Mouse (Mus musculus): Measurements from ENCODE around the gene Polr1b. TPM values are rescaled to one million over a fixed set of nuclear protein-coding genes. Genes with fewer than 3 reads are reported as not detected.

Polr1b gene
- polyA plus RNA-seq, 1 experiment from 2014 or later = 28.5 TPM

DNA sequence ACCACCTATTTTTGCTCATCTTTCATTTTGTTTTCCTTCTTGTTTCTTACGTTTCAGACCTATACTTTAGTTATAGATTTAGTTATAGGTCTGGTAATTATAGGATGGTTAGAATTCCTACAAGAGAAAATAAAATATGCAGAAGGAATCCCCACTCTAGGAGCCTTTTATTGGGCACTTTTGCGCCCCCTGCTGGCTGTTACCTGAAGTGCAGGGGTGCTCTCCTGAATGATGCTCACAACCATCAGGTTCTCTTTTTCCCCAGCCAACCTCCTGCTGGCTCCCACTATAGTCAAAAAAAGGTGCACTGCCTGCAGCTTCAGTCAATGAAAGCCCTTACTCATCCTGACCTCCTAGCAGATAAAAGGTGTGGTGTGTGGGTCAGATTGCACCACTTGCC is 15.8 kb upstream of the Polr1b start:
- Histone ChIP-seq H3K27ac (ENCODE audit: low read depth) (no peak overlapping the region), H3K4me3 (ENCODE audit: low read depth, low read length) (no peak overlapping the region), H3K4me2 (no peak overlapping the region), H3K9ac (no peak overlapping the region), H3K27me3 (ENCODE audit: insufficient read depth, low read length) (no peaks in the 10 kb centered on the region), H3K4me1 (ENCODE audit: insufficient read depth) (no peaks in the 10 kb centered on the region), H3K36me3 (ENCODE audit: insufficient read depth) (peaks cover 64% of the 10 kb centered on the region), H3K9me3 (ENCODE audit: low read depth, low read length) (no peaks in the 10 kb centered on the region)
- peak; percentile 80 for TF ChIP-seq CTCF (IDR thresholded peaks at IDR 0.05; ENCODE audit: low read depth)
- DNase-seq (peak; percentile 83), ATAC-seq (ENCODE audit: insufficient read depth) (no peak)
- 48% methylated on average over 2 of the region's 2 CpGs for WGBS

DNA sequence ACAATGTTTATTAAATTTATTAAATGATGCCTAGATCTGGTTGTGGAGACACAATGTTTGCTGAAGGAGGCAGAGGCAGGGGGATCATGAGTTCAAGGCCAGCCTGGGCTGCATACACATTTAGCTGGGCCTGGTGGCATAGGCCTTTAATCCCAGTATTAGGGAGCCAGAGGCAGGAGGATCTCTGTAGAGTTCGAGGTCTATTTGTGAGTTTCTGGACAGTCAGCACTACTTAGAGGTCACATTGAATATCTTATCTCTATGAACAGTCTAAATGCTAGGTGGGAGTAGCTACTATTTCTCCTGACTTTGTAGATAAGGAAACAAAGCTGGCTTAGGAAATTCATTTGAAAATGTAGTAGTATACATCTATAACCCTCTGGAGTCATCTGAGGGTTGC is 13.3 kb upstream of the Polr1b start:
- H3K4me2 ChIP-seq = no peak overlapping the region
- TF ChIP-seq CTCF (IDR thresholded peaks at IDR 0.05; ENCODE audit: low read depth) = no peak
- DNase-seq (no peak), ATAC-seq (ENCODE audit: insufficient read depth) (no peak)
- 76% methylated on average over 1 of the region's 1 CpGs for WGBS
- H3K27ac ChIP-seq (ENCODE audit: low read depth) = no peak overlapping the region
- no peaks in the 10 kb centered on the region for H3K27me3 ChIP-seq (ENCODE audit: insufficient read depth, low read length)
- no peaks in the 10 kb centered on the region for H3K9me3 ChIP-seq (ENCODE audit: low read depth, low read length)
- no peak overlapping the region for H3K4me3 ChIP-seq (ENCODE audit: low read depth, low read length)
- no peaks in the 10 kb centered on the region for H3K4me1 ChIP-seq (ENCODE audit: insufficient read depth)
- H3K9ac ChIP-seq = no peak overlapping the region
- peaks cover 56% of the 10 kb centered on the region for H3K36me3 ChIP-seq (ENCODE audit: insufficient read depth)

DNA sequence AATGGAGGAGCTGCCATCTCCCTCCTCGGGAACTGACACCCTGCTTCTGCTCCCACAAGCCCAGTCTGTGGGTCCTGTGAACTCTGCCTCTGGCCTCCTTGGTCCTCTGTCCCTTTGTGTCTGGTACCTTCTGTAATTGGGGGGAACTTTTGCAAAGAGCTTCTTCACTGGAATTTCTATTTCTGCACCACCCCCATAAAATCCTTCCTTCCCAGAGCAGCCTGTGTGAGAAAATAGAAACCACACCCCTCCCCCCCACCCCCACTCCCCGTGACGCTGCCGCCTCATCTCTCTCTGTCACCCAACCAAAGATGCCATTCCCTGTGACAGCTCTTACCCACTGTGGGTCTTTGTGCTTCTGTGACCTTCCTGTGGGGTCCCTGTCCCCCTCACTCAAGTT is 10.4 kb upstream of the Polr1b start:
- no peak for TF ChIP-seq CTCF (IDR thresholded peaks at IDR 0.05; ENCODE audit: low read depth)
- Histone ChIP-seq H3K36me3 (ENCODE audit: insufficient read depth) (peaks cover 63% of the 10 kb centered on the region), H3K4me3 (ENCODE audit: low read depth, low read length) (no peak overlapping the region), H3K27ac (ENCODE audit: low read depth) (no peak overlapping the region), H3K27me3 (ENCODE audit: insufficient read depth, low read length) (no peaks in the 10 kb centered on the region), H3K9me3 (ENCODE audit: low read depth, low read length) (no peaks in the 10 kb centered on the region), H3K4me1 (ENCODE audit: insufficient read depth) (no peaks in the 10 kb centered on the region), H3K9ac (no peak overlapping the region), H3K4me2 (no peak overlapping the region)
- ATAC-seq (ENCODE audit: insufficient read depth) (no peak), DNase-seq (no peak)
- 71% methylated on average over 4 of the region's 4 CpGs for WGBS

DNA sequence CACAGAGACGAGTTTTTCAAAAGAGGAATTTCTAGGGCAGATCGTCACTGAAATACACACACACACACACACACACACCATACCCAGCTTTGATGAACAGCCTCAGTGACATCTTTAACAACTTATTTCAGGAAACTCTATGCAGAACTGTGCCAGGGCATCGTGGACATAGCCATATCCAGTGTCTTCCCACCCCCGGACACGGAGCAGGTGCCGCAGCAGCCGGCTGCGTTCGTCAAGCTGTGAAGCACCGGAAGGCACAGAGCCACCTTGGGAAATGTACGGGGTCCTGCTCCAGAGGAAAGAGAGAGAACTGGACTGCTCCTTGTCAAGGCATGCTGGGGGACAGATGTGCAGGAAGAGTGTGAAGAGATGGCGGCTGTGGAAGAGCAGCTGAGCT is 8.0 kb upstream of the Polr1b start:
- Histone ChIP-seq H3K36me3 (ENCODE audit: insufficient read depth) (peaks cover 45% of the 10 kb centered on the region), H3K4me2 (no peak overlapping the region), H3K27ac (ENCODE audit: low read depth) (no peak overlapping the region), H3K9ac (no peak overlapping the region), H3K27me3 (ENCODE audit: insufficient read depth, low read length) (no peaks in the 10 kb centered on the region), H3K4me3 (ENCODE audit: low read depth, low read length) (no peak overlapping the region), H3K9me3 (ENCODE audit: low read depth, low read length) (no peaks in the 10 kb centered on the region), H3K4me1 (ENCODE audit: insufficient read depth) (no peaks in the 10 kb centered on the region)
- DNase-seq (no peak), ATAC-seq (ENCODE audit: insufficient read depth) (no peak)
- TF ChIP-seq CTCF (IDR thresholded peaks at IDR 0.05; ENCODE audit: low read depth) = no peak
- 92% methylated on average over 12 of the region's 12 CpGs for WGBS

DNA sequence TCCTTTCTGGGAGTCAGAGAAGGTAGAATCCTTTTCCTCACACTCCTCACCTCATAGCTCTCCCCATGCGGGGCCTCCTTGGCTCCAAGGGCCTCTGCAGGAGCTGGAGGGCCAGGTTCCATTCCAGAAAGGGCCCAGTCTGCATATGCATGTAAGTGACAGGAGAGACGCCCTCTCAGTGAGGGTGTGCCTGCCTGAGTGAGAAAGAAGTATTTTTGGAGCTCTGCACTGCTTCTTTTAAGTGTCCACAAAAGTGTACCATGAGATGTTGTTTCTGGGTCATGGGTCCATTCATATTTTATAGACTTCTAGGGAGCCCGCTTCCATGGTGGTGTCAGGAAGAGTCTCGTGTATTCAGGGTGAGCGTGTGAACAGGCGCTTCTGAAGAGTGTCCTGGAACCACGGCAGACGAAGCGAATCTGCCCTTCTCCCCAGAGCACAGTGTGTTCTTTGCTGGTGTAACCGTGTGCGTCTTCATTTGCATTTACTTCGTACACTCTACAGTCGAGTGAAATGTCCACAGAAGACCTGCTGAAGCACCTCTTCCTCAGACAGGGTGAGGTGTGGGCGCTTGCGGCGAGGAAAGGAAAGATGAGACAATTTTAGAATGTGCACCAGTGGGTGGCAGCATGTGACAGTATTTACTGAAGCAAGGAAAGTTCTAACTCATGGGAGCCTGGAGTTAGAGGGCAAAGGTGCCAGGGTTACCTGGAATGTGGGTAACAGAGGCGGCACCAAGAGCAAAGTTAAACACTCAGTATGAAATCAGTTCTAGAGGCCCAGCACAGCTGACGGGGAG is 6.7 kb upstream of the Polr1b start:
- WGBS = 74% methylated on average over 18 of the region's 18 CpGs
- peaks cover 38% of the 10 kb centered on the region for H3K36me3 ChIP-seq (ENCODE audit: insufficient read depth)
- no peaks in the 10 kb centered on the region for H3K9me3 ChIP-seq (ENCODE audit: low read depth, low read length)
- TF ChIP-seq CTCF (IDR thresholded peaks at IDR 0.05; ENCODE audit: low read depth) = no peak
- H3K4me1 ChIP-seq (ENCODE audit: insufficient read depth) = no peaks in the 10 kb centered on the region
- DNase-seq (no peak), ATAC-seq (ENCODE audit: insufficient read depth) (no peak)
- no peak overlapping the region for H3K4me2 ChIP-seq
- H3K27ac ChIP-seq (ENCODE audit: low read depth) = no peak overlapping the region
- no peaks in the 10 kb centered on the region for H3K27me3 ChIP-seq (ENCODE audit: insufficient read depth, low read length)
- H3K4me3 ChIP-seq (ENCODE audit: low read depth, low read length) = no peak overlapping the region
- no peak overlapping the region for H3K9ac ChIP-seq

DNA sequence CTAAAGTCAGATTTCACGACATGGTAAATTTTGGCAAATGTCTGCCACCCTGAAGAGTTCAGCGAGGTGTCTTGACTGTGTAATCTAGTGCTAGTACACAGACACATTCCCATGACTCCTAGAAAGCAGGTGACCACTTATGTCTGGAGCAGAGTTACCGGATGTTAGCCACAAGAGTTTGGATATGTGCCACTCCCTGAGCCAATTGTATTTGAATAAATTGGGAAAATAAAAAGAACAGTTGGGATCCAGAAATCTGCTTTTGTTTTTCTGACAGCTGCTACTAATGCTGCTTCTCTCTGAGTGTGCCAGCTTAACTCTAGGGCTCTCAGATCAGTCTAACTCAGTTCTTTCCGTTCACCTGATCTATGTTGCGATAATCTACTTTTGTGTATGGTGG is 12.1 kb downstream of the Polr1b start:
- no peaks in the 10 kb centered on the region for H3K9me3 ChIP-seq (ENCODE audit: low read depth, low read length)
- H3K27me3 ChIP-seq (ENCODE audit: insufficient read depth, low read length) = no peaks in the 10 kb centered on the region
- no peak overlapping the region for H3K9ac ChIP-seq
- no peaks in the 10 kb centered on the region for H3K4me1 ChIP-seq (ENCODE audit: insufficient read depth)
- ATAC-seq (ENCODE audit: insufficient read depth) (no peak), DNase-seq (no peak)
- TF ChIP-seq CTCF (IDR thresholded peaks at IDR 0.05; ENCODE audit: low read depth) = no peak
- no peak overlapping the region for H3K4me2 ChIP-seq
- no peak overlapping the region for H3K27ac ChIP-seq (ENCODE audit: low read depth)
- H3K36me3 ChIP-seq (ENCODE audit: insufficient read depth) = peaks cover 82% of the 10 kb centered on the region
- no peak overlapping the region for H3K4me3 ChIP-seq (ENCODE audit: low read depth, low read length)
- WGBS = 94% methylated on average over 5 of the region's 5 CpGs

DNA sequence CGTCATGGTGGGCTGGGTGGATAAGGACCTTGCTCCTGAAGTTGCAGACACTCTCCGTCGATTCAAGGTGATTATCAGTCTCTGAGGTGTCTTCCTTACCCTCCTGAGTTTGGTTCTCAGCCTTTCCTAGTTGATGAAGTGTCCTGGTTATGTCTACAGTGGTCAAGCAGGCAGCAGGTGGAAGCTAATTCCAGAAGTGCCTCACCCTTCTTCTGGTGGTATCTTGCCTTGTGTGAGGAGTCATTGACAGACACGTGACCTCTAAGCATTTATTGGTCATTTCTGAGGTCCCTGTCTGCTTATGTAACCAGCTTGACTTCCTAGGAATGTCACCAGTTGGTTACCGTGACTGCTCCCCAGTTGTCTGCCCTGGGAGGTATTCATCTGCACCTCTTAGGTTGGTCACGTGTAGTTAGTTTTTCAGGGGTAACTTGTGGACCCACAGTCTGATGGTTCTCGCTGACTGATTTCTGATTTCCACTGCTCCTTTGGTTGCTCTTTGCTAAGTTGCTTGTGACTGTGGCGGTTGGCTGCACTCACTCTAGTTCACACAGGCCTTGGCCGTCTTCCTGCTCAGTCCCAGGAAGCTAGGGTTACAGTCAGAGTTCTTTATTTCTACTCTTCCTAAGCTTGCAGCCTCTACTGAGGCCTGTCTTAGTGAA is 15.0 kb downstream of the Polr1b start:
- no peak for ATAC-seq (ENCODE audit: insufficient read depth)
- H3K4me2 ChIP-seq = no peak overlapping the region
- DNase-seq = no peak
- no peak overlapping the region for H3K27ac ChIP-seq (ENCODE audit: low read depth)
- TF ChIP-seq CTCF (IDR thresholded peaks at IDR 0.05; ENCODE audit: low read depth) = no peak
- peaks cover 85% of the 10 kb centered on the region for H3K36me3 ChIP-seq (ENCODE audit: insufficient read depth)
- no peak overlapping the region for H3K9ac ChIP-seq
- H3K9me3 ChIP-seq (ENCODE audit: low read depth, low read length) = no peaks in the 10 kb centered on the region
- H3K4me3 ChIP-seq (ENCODE audit: low read depth, low read length) = no peak overlapping the region
- no peaks in the 10 kb centered on the region for H3K4me1 ChIP-seq (ENCODE audit: insufficient read depth)
- 93% methylated on average over 9 of the region's 9 CpGs for WGBS
- H3K27me3 ChIP-seq (ENCODE audit: insufficient read depth, low read length) = no peaks in the 10 kb centered on the region

Data from lung, embryonic 14.5 days (tissue).